Mouse (Mus musculus) cerebellum, adult 2 months (tissue): ENCODE data around the gene Rabep1.
A peak's percentile ranks its signal among the peaks of the same experiment; 100 is the strongest.

Experiments
- CTCF ChIP-seq: fragments of 200-500 bp; IDR thresholded peaks from 2 replicates; pipeline ENCODE4 v1.5.1; 2011; ENCODE audit warnings: low read depth, mild to moderate bottlenecking, control low read depth, low read length, moderate library complexity, borderline replicate concordance; ENCODE audit not compliant: insufficient read depth
- POLR2A ChIP-seq: fragments of 200-500 bp; IDR thresholded peaks from 2 replicates; pipeline ENCODE4 v1.6.1; 2011; ENCODE audit warnings: low read length, control low read depth, borderline replicate concordance; ENCODE audit not compliant: insufficient read depth

- peak; percentile 53; the same call in 1 of the 2 replicates for TF ChIP-seq CTCF
- TF ChIP-seq POLR2A = no peak
Observed at GRCm38 (mm10) chr11:70815498-70816078, 29.0 kb upstream of the Rabep1 start.
